Mouse (Mus musculus): ENCODE measurements around the gene Fcor. TPM values are rescaled to one million over a fixed set of nuclear protein-coding genes. Genes with fewer than 3 reads are reported as not detected.

The Fcor gene
- polyA plus RNA-seq, 1 experiment from 2014 or later = 20.9 TPM

DNA sequence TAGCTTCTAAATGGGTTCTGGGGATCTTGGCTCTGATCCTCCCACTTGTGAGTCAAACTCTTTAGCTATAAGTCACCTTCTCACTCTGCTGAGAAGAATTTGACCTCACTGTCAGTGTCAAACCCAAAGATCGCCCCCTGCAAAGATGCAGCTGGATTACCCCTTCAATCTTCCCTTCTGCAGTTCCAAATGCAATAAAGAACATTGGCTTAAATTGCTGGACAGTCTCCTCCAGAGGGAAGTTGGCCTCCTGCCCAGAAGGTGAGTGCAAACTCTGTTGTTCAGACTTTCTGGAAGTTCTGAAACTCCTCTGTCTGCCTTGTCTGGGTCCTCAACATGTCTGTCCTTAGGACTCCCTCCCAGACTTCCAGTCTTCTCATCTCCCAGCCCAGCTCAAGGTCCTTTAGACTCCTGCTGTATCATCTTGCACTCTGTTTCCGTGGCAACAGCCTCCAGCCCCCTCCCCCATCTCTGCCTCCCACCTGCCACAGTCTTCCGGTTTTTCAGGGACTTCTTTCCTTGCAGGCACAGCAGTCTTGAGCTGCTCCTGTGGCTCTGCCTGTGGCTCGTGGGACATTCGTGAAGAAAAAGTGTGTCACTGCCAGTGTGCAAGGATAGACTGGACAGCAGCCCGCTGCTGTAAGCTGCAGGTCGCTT, 15.3 kb downstream of the Fcor start:
- Histone ChIP-seq H3K4me3 (ENCODE audit: low read depth, low read length) (peak overlapping the region; percentile 13), H3K36me3 (ENCODE audit: control insufficient read depth, insufficient read depth, low read length) (no peaks in the 10 kb centered on the region), H3K9ac (ENCODE audit: low read depth, low read length) (0 out of 2 replicates have a peak overlapping the region, but pooled peaks have one; percentile 15), H3K27me3 (ENCODE audit: control insufficient read depth, insufficient read depth, low read depth, low read length) (no peaks in the 10 kb centered on the region), H3K27ac (ENCODE audit: low read length) (no peak overlapping the region), H3K4me2 (ENCODE audit: low read length) (peak overlapping the region; percentile 40; the same call in 1 of the 2 replicates), H3K4me1 (ENCODE audit: control insufficient read depth, insufficient read depth, low read length) (peaks cover 5% of the 10 kb centered on the region; the same call in 1 of the 2 replicates), H3K9me3 (replicated peaks; ENCODE audit: control insufficient read depth, low read length, poor library complexity, severe bottlenecking) (no peaks in the 10 kb centered on the region)
- peak; percentile 79 for ATAC-seq
- 16% methylated on average over 7 of the region's 7 CpGs for WGBS

DNA sequence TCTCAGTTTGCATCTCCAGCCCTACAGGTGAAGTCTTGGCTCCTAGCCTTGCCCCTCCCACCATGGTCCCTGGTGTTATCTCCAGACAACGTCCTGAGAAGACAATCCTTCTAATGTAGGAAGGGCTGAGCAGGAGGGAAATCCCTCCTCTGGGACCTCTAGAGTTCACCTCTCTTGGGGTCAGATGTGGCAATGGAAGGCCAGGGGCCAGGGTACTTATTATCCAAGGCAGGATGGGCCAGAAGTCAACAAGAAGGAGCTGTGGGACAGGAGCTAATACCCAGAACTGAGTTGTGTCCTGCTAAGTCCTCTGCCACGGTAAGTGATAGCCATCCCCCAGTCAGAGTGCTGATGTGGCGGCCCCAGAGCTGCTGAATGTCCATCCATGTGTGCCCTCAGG, 16.6 kb downstream of the Fcor start, which contains the start of gene Retn:
Retn (plus strand) TSS at position 245 of the 400 bp plus-strand sequence.
- peaks cover 5% of the 10 kb centered on the region; the same call in 1 of the 2 replicates for H3K4me1 ChIP-seq (ENCODE audit: control insufficient read depth, insufficient read depth, low read length)
- 78% methylated on average over 3 of the region's 3 CpGs for WGBS
- ATAC-seq = no peak
- H3K9ac ChIP-seq (ENCODE audit: low read depth, low read length) = no peak within 1 kb of the TSS
- no peak within 1 kb of the TSS for H3K27ac ChIP-seq (ENCODE audit: low read length)
- no peaks in the 10 kb centered on the region for H3K9me3 ChIP-seq (replicated peaks; ENCODE audit: control insufficient read depth, low read length, poor library complexity, severe bottlenecking)
- H3K4me2 ChIP-seq (ENCODE audit: low read length) = no peak within 1 kb of the TSS
- no peak within 1 kb of the TSS for H3K4me3 ChIP-seq (ENCODE audit: low read depth, low read length)
- no peaks in the 10 kb centered on the region for H3K27me3 ChIP-seq (ENCODE audit: control insufficient read depth, insufficient read depth, low read depth, low read length)
- H3K36me3 ChIP-seq (ENCODE audit: control insufficient read depth, insufficient read depth, low read length) = no peaks in the 10 kb centered on the region

DNA sequence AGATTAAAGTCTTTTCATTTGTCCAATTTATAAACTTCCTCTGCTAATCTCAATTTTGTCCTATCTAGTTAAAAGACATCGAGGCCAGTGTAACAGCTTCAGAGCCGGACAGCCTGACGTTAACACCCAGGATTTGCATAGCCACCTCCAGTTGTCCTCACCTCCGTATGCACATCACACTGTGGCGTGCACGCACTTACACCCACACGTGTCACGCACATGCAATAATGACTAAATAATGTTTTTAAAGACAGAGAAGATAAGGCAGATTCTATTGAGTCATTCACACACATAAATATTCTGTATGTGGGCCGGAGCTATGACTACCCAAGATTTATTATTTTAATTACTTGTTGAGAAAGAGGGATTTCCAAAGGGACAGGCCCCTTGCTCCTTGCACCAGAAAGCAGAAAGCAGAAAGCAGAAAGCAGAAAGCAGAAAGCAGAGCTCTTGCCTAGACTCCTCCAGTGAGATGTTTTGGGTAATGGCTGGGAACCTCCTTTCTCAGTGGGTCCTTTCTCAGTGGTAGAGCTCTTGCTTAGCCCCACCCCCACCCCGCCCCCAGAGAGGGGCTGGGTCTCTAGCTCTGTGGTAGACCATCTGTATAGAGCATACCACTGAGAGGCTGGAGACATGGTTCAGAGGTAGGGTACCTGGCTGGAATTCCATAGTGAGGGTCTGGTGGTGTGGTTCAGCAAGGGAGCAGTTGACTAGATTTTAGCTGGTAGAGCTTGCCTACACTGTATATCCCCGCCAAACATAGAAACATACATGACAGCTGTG, 17.2 kb downstream of the Fcor start:
- no peak overlapping the region for H3K27ac ChIP-seq (ENCODE audit: low read length)
- 79% methylated on average over 11 of the region's 11 CpGs for WGBS
- H3K4me1 ChIP-seq (ENCODE audit: control insufficient read depth, insufficient read depth, low read length) = peaks cover 5% of the 10 kb centered on the region; the same call in 1 of the 2 replicates
- no peak for ATAC-seq
- no peak overlapping the region for H3K4me3 ChIP-seq (ENCODE audit: low read depth, low read length)
- H3K27me3 ChIP-seq (ENCODE audit: control insufficient read depth, insufficient read depth, low read depth, low read length) = no peaks in the 10 kb centered on the region
- no peak overlapping the region for H3K9ac ChIP-seq (ENCODE audit: low read depth, low read length)
- no peaks in the 10 kb centered on the region for H3K9me3 ChIP-seq (replicated peaks; ENCODE audit: control insufficient read depth, low read length, poor library complexity, severe bottlenecking)
- no peak overlapping the region for H3K4me2 ChIP-seq (ENCODE audit: low read length)
- no peaks in the 10 kb centered on the region for H3K36me3 ChIP-seq (ENCODE audit: control insufficient read depth, insufficient read depth, low read length)

DNA sequence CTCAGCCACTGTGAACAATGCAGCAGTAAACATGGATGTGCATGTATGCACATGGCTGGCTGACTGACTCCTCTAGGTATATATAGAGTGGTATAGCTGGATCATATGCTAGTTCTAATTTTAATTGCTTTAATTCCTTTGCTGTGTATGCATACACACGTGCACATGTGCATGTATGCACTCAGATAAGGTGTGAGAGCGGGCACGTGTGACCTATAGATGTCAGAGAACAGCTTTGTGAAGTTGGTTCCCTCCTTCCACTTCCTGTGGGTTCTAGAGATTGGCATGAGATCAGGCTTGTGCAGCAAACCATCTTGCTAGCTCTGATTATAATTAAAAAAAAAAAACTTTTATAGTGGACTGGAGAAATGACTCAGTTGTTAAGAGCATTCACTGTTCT, 19.3 kb downstream of the Fcor start:
- Histone ChIP-seq H3K4me3 (ENCODE audit: low read depth, low read length) (no peak overlapping the region), H3K36me3 (ENCODE audit: control insufficient read depth, insufficient read depth, low read length) (no peaks in the 10 kb centered on the region), H3K27ac (ENCODE audit: low read length) (no peak overlapping the region), H3K4me2 (ENCODE audit: low read length) (no peak overlapping the region), H3K4me1 (ENCODE audit: control insufficient read depth, insufficient read depth, low read length) (peaks cover 5% of the 10 kb centered on the region; the same call in 1 of the 2 replicates), H3K9me3 (replicated peaks; ENCODE audit: control insufficient read depth, low read length, poor library complexity, severe bottlenecking) (no peaks in the 10 kb centered on the region), H3K9ac (ENCODE audit: low read depth, low read length) (no peak overlapping the region), H3K27me3 (ENCODE audit: control insufficient read depth, insufficient read depth, low read depth, low read length) (no peaks in the 10 kb centered on the region)
- ATAC-seq = no peak
- 67% methylated on average over 3 of the region's 3 CpGs for WGBS

DNA sequence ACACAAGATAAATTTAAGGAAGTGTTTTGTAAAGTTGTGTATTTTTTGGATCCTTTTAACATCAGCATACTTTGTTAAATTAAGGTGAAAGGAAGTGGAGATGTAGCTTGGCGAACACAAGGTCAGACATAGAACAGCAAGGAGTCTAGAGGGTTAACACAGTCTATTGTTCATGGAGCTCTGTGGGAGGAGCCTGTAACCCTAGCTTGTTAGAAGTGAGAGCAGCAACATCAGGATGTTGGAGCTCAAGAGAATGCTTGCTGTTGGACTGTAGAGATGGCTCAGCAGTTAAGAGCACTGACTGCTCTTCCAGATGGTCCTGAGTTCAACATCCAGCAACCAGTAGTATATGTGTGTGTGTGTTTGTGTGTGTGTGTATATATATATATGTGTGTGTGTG, 23.2 kb downstream of the Fcor start:
- no peak overlapping the region for H3K9ac ChIP-seq (ENCODE audit: low read depth, low read length)
- 18% methylated on average over 1 of the region's 1 CpGs for WGBS
- H3K4me2 ChIP-seq (ENCODE audit: low read length) = no peak overlapping the region
- no peak overlapping the region for H3K27ac ChIP-seq (ENCODE audit: low read length)
- ATAC-seq = no peak
- no peak overlapping the region for H3K4me3 ChIP-seq (ENCODE audit: low read depth, low read length)
- no peaks in the 10 kb centered on the region for H3K27me3 ChIP-seq (ENCODE audit: control insufficient read depth, insufficient read depth, low read depth, low read length)
- H3K9me3 ChIP-seq (replicated peaks; ENCODE audit: control insufficient read depth, low read length, poor library complexity, severe bottlenecking) = no peaks in the 10 kb centered on the region
- H3K4me1 ChIP-seq (ENCODE audit: control insufficient read depth, insufficient read depth, low read length) = no peaks in the 10 kb centered on the region
- H3K36me3 ChIP-seq (ENCODE audit: control insufficient read depth, insufficient read depth, low read length) = no peaks in the 10 kb centered on the region

DNA sequence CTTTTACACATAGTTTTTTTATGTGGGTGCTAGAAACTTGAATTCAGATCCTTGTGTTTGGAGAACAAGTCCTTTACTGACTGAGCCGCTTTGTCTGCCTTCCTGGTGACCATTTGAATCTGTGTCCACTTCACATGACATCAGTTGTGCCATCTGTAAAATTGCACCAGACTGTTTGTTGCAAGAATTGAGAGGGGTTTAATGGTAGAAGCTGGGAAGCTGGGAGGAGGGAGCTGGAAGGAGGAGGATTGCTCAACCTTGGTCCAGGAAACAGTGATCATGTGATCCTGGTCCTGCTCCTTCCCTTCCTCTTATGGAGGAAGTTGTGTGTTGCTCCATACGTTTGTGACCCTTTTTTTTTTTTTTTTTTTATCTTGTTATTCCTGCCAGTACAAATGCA, 23.9 kb downstream of the Fcor start:
- H3K36me3 ChIP-seq (ENCODE audit: control insufficient read depth, insufficient read depth, low read length) = no peaks in the 10 kb centered on the region
- no peaks in the 10 kb centered on the region for H3K27me3 ChIP-seq (ENCODE audit: control insufficient read depth, insufficient read depth, low read depth, low read length)
- no peak overlapping the region for H3K4me2 ChIP-seq (ENCODE audit: low read length)
- H3K27ac ChIP-seq (ENCODE audit: low read length) = no peak overlapping the region
- 67% methylated on average over 2 of the region's 2 CpGs for WGBS
- H3K9me3 ChIP-seq (replicated peaks; ENCODE audit: control insufficient read depth, low read length, poor library complexity, severe bottlenecking) = no peaks in the 10 kb centered on the region
- no peak for ATAC-seq
- H3K4me3 ChIP-seq (ENCODE audit: low read depth, low read length) = no peak overlapping the region
- H3K4me1 ChIP-seq (ENCODE audit: control insufficient read depth, insufficient read depth, low read length) = no peaks in the 10 kb centered on the region
- no peak overlapping the region for H3K9ac ChIP-seq (ENCODE audit: low read depth, low read length)

DNA sequence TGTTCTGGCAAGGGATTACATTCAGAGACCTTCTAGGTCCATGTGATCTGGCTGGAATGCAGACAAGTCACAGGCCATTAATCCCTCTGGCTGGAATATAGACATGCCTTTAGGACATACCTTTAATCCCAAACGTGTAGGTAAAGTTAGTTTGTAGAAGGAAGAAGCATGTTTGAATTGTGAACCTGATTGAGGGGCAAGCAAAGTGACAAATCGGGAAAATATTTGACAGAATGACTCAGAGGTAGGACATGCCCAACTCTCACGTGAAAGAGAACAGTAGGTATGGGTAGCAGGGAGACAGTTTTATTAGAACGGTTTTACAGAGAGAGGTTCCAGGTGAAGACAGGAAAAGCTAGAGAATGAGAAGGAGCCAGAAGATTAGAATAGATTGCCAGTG, 24.6 kb downstream of the Fcor start:
- no peaks in the 10 kb centered on the region for H3K27me3 ChIP-seq (ENCODE audit: control insufficient read depth, insufficient read depth, low read depth, low read length)
- WGBS = 78% methylated on average over 4 of the region's 4 CpGs
- ATAC-seq = no peak
- no peak overlapping the region for H3K4me3 ChIP-seq (ENCODE audit: low read depth, low read length)
- no peaks in the 10 kb centered on the region for H3K9me3 ChIP-seq (replicated peaks; ENCODE audit: control insufficient read depth, low read length, poor library complexity, severe bottlenecking)
- H3K36me3 ChIP-seq (ENCODE audit: control insufficient read depth, insufficient read depth, low read length) = no peaks in the 10 kb centered on the region
- no peak overlapping the region for H3K4me2 ChIP-seq (ENCODE audit: low read length)
- no peaks in the 10 kb centered on the region for H3K4me1 ChIP-seq (ENCODE audit: control insufficient read depth, insufficient read depth, low read length)
- no peak overlapping the region for H3K9ac ChIP-seq (ENCODE audit: low read depth, low read length)
- H3K27ac ChIP-seq (ENCODE audit: low read length) = no peak overlapping the region

DNA sequence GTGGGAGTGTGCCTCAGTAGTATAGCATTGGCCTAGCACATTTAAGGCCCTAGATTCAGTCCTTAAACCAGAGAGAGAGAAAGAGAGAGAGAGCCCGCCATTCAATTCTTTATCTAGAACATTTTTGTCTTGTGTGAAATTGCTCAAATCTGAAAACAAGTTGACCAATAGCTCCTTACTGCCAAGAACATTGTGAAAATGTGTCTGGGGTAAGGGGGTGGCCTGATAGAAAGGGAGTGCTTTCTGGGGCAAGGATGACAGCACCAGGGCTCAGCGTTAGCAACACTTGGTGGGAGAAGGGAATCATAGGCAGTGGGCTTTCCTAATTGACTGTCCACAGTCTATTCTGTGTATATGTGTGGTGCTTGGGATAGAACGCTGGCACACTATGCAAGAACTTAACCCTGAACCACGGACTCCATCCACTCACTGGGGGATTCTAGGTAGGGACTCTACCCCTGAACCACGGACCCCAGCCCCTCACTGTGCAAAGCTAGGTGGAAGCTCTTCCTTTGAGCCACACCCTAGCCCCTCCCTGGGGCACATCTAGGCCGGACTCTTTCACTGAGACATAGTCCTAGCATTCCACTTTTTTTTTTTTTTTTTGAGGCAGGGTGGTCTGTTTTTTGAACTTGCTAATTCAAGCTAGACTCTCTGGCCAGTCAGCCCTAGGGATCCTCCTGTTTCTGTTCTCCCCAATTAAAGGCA, 25.2 kb downstream of the Fcor start:
- 80% methylated on average over 6 of the region's 6 CpGs for WGBS
- Histone ChIP-seq H3K4me2 (ENCODE audit: low read length) (no peak overlapping the region), H3K4me1 (ENCODE audit: control insufficient read depth, insufficient read depth, low read length) (no peaks in the 10 kb centered on the region), H3K27ac (ENCODE audit: low read length) (no peak overlapping the region), H3K27me3 (ENCODE audit: control insufficient read depth, insufficient read depth, low read depth, low read length) (no peaks in the 10 kb centered on the region), H3K4me3 (ENCODE audit: low read depth, low read length) (no peak overlapping the region), H3K36me3 (ENCODE audit: control insufficient read depth, insufficient read depth, low read length) (no peaks in the 10 kb centered on the region), H3K9me3 (replicated peaks; ENCODE audit: control insufficient read depth, low read length, poor library complexity, severe bottlenecking) (no peaks in the 10 kb centered on the region), H3K9ac (ENCODE audit: low read depth, low read length) (no peak overlapping the region)
- ATAC-seq = no peak

DNA sequence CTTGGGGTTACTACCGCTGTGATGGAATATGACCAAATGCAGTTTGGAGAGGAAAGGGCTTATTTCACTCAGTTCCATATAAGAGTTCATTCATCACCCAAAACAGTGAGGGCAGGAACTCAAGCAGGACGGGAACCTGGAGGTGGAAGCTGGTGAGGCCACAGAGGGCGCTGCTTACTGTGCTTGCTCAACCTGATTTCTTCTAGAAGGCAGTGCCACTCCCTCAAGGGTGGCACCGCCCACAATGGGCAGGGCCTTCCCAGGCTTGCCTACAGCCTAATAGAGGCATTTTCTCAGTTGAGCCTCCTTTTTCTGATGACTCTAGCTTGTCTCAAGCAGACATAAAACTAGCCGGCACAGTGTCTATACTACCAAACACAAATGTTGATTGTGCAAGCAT, 26.4 kb downstream of the Fcor start:
- no peak for ATAC-seq
- Histone ChIP-seq H3K4me2 (ENCODE audit: low read length) (no peak overlapping the region), H3K36me3 (ENCODE audit: control insufficient read depth, insufficient read depth, low read length) (no peaks in the 10 kb centered on the region), H3K9me3 (replicated peaks; ENCODE audit: control insufficient read depth, low read length, poor library complexity, severe bottlenecking) (no peaks in the 10 kb centered on the region), H3K9ac (ENCODE audit: low read depth, low read length) (no peak overlapping the region), H3K4me3 (ENCODE audit: low read depth, low read length) (no peak overlapping the region), H3K27ac (ENCODE audit: low read length) (no peak overlapping the region), H3K27me3 (ENCODE audit: control insufficient read depth, insufficient read depth, low read depth, low read length) (no peaks in the 10 kb centered on the region), H3K4me1 (ENCODE audit: control insufficient read depth, insufficient read depth, low read length) (no peaks in the 10 kb centered on the region)
- WGBS = 32% methylated on average over 5 of the region's 5 CpGs

All from midbrain, embryonic 16.5 days (tissue).